Mouse (Mus musculus) cortical plate, adult 2 months (tissue): ENCODE data around the gene Gphn. TPM values are rescaled to one million over a fixed set of nuclear protein-coding genes. Genes with fewer than 3 reads are reported as not detected.

Source experiments
- H3K27ac ChIP-seq: fragments of 200-500 bp; 2 replicates; pipeline ENCODE4 v1.5.1; 2012; ENCODE audit warnings: low read length, control low read depth, inconsistent platforms; ENCODE audit not compliant: insufficient read depth
- H3K4me1 ChIP-seq: fragments of 200-500 bp; 2 replicates; pipeline ENCODE4 v1.6.1; 2011; ENCODE audit warnings: low read length; ENCODE audit not compliant: control insufficient read depth, insufficient read depth
- H3K4me3 ChIP-seq: fragments of 200-500 bp; 2 replicates; pipeline ENCODE4 v1.5.1; 2011; ENCODE audit warnings: mild to moderate bottlenecking, low read length, control low read depth; ENCODE audit not compliant: insufficient read depth
- CTCF ChIP-seq: fragments of 200-500 bp; IDR thresholded peaks from 2 replicates; pipeline ENCODE4 v1.5.1; 2011; ENCODE audit warnings: mild to moderate bottlenecking, control low read depth, low read length; ENCODE audit not compliant: insufficient read depth; ENCODE audit errors: extremely low read depth
- POLR2A ChIP-seq: fragments of 200-500 bp; IDR thresholded peaks from 2 replicates; pipeline ENCODE4 v1.6.1; 2011; ENCODE audit warnings: mild to moderate bottlenecking, low read length, control low read depth; ENCODE audit not compliant: insufficient read depth; ENCODE audit errors: extremely low read depth
- polyA plus RNA-seq: library from polyadenylated mRNA; depleted of rRNA; stranded (reverse); fragments of >200 nt; gene quantifications from 2 replicates; pipeline ENCODE4 v1.2.3, GENCODE M21; 2012; rRNA removed

The Gphn gene
- 63.4 and 64.1 TPM in 2 replicates for polyA plus RNA-seq

- TF ChIP-seq CTCF (no peak), POLR2A (peak; percentile 70)
- H3K27ac ChIP-seq, result peak within 1 kb of the TSS; percentile 79
- H3K4me3 ChIP-seq, result peak within 1 kb of the TSS; percentile 93
- H3K4me1 ChIP-seq, result peaks cover 2% of the 10 kb centered on the region; the same call in 1 of the 2 replicates
Measured at GRCm38 (mm10) chr12:78225707-78226518, at the start of gene Gphn. TSS of gene Gphn (plus strand) at chr12:78226379.

GRCm38 (mm10) chr12:78181452-78181851 lies 44.7 kb upstream of the Gphn start:
- Histone ChIP-seq H3K4me3 (no peak overlapping the region), H3K27ac (no peak overlapping the region), H3K4me1 (no peaks in the 10 kb centered on the region)
- TF ChIP-seq POLR2A (no peak), CTCF (no peak)

- Histone ChIP-seq H3K4me3 (no peak within 1 kb of the TSS), H3K27ac (no peak within 1 kb of the TSS), H3K4me1 (no peaks in the 10 kb centered on the region)
- TF ChIP-seq POLR2A (no peak), CTCF (no peak)
Measured at GRCm38 (mm10) chr12:78193942-78194341, 32.2 kb upstream of the Gphn start, which contains the start of gene Gm6657. TSS of gene Gm6657 (plus strand) at chr12:78194242.

GRCm38 (mm10) chr12:78195368-78195767 lies 30.8 kb upstream of the Gphn start:
- TF ChIP-seq POLR2A, result no peak
- TF ChIP-seq CTCF, result no peak
- Histone ChIP-seq H3K4me3 (no peak overlapping the region), H3K4me1 (no peaks in the 10 kb centered on the region), H3K27ac (no peak overlapping the region)

- H3K4me1 ChIP-seq, result no peaks in the 10 kb centered on the region
- no peak for TF ChIP-seq CTCF
- no peak for TF ChIP-seq POLR2A
- H3K4me3 ChIP-seq, result no peak overlapping the region
- no peak overlapping the region for H3K27ac ChIP-seq
Measured at GRCm38 (mm10) chr12:78203646-78204045, 22.5 kb upstream of the Gphn start.

- TF ChIP-seq POLR2A, result no peak
- peak; percentile 65 for TF ChIP-seq CTCF
- Histone ChIP-seq H3K4me3 (no peak overlapping the region), H3K27ac (no peak overlapping the region), H3K4me1 (no peaks in the 10 kb centered on the region)
Measured at GRCm38 (mm10) chr12:78205915-78206570, 20.1 kb upstream of the Gphn start.

- no peak overlapping the region for H3K4me3 ChIP-seq
- TF ChIP-seq POLR2A, result no peak
- no peak for TF ChIP-seq CTCF
- H3K27ac ChIP-seq, result no peak overlapping the region
- no peaks in the 10 kb centered on the region for H3K4me1 ChIP-seq
Measured at GRCm38 (mm10) chr12:78206571-78206960, 19.6 kb upstream of the Gphn start.

GRCm38 (mm10) chr12:78209856-78210255 lies 16.3 kb upstream of the Gphn start:
- Histone ChIP-seq H3K27ac (no peak overlapping the region), H3K4me1 (no peaks in the 10 kb centered on the region), H3K4me3 (no peak overlapping the region)
- no peak for TF ChIP-seq POLR2A
- no peak for TF ChIP-seq CTCF

GRCm38 (mm10) chr12:78215490-78215889 lies 10.7 kb upstream of the Gphn start:
- Histone ChIP-seq H3K27ac (no peak overlapping the region), H3K4me3 (no peak overlapping the region)
- TF ChIP-seq POLR2A, result no peak
- TF ChIP-seq CTCF, result no peak

More at GRCm38 (mm10) chr12:78215490-78215889, 10.7 kb upstream of the Gphn start:
- no peaks in the 10 kb centered on the region for H3K4me1 ChIP-seq
